Mouse (Mus musculus): ENCODE results near the gene Castor2. TPM values are rescaled to one million over a fixed set of nuclear protein-coding genes. Genes with fewer than 3 reads are reported as not detected.

Castor2 gene
- total and polyA plus RNA-seq, 3 experiments, result 0.35 to 3.9 (median 1.3) TPM

DNA sequence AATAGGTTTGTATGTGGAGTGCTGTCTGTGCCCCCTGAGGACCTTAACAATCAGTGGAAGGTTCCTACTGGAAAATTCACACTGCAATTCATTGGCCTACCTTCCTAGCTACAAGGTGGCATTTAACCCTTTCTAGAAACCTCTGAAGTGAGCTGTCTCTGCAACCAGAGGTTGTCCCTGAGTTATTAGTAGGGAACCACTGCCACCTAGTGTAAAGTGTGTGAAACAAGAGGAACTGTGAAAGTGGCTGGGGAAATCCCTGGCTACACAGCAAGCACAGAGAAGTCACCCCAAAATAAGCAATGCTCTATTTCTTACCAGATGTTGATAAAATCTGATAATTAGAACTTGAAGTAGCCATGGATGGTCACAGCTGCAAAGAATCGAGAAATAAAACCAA, 31.6 kb upstream of the Castor2 start:
- TF ChIP-seq EP300 (IDR thresholded peaks at IDR 0.05; ENCODE audit: low read length) (0 out of 2 replicates have a peak, but pooled peaks have one; percentile 27), USF2 (conservative IDR thresholded peaks at IDR 0.05; ENCODE audit: low read depth, low read length) (no peak), RAD21 (IDR thresholded peaks at IDR 0.05; ENCODE audit: low read depth, low read length) (peak; percentile 85), CTCF (conservative IDR thresholded peaks at IDR 0.05 in 1 of 2, IDR thresholded peaks at IDR 0.05 in 1 of 2; ENCODE audit: low read depth in 2 of 2, low read length in 2 of 2) (peak; percentile 52 to 78; a peak in 3 of 4 replicates), IRF4 (IDR thresholded peaks at IDR 0.05; ENCODE audit: low read depth, low read length) (peak; percentile 53; the same call in 1 of the 2 replicates), NRF1 (IDR thresholded peaks at IDR 0.05; ENCODE audit: low read depth, low read length) (no peak), SMC3 (IDR thresholded peaks at IDR 0.05; ENCODE audit: low read depth, low read length) (peak; percentile 47)
- Histone ChIP-seq H3K9ac (ENCODE audit: insufficient read depth, low read depth) (no peak overlapping the region), H3K27me3 (replicated peaks) (peaks cover 7% of the 10 kb centered on the region), H3K27ac (ENCODE audit: insufficient read depth, low read depth) (no peak overlapping the region), H3K36me3 (replicated peaks in 1 of 2; ENCODE audit: control insufficient read depth in 1 of 2, insufficient read depth in 1 of 2, low read length in 1 of 2) (no peaks in the 10 kb centered on the region), H3K9me3 (replicated peaks; ENCODE audit: low read length) (peaks cover 13% of the 10 kb centered on the region), H3K4me1 (ENCODE audit: control insufficient read depth in 1 of 2, insufficient read depth in 2 of 2) (peaks cover 0 to 21% of the 10 kb centered on the region in 2 experiments; a peak in 2 of 4 replicates), H3K79me2 (replicated peaks; ENCODE audit: control insufficient read depth, extremely low read depth, insufficient read depth, poor library complexity, severe bottlenecking) (no peaks in the 10 kb centered on the region), H3K4me3 (replicated peaks in 1 of 3; ENCODE audit: low read depth in 2 of 3, low read length in 2 of 3, poor library complexity in 1 of 3) (no peak overlapping the region), H3K4me2 (ENCODE audit: insufficient read depth, low read depth, poor library complexity, severe bottlenecking) (no peak overlapping the region)
- dilution Hi-C loops (cut with MboI; ENCODE audit: extremely low pct_ligation_motif_present, extremely low pct_unique_long_range_greater_than_20kb, low sequenced_read_pairs) (no loop called here), in situ Hi-C loops (cut with MboI; ENCODE audit: low pct_ligation_motif_present, low pct_unique_long_range_greater_than_20kb, low sequenced_read_pairs) (no loop called here)
- peak; percentile 66 for DNase-seq (ENCODE audit: extremely low read depth)

DNA sequence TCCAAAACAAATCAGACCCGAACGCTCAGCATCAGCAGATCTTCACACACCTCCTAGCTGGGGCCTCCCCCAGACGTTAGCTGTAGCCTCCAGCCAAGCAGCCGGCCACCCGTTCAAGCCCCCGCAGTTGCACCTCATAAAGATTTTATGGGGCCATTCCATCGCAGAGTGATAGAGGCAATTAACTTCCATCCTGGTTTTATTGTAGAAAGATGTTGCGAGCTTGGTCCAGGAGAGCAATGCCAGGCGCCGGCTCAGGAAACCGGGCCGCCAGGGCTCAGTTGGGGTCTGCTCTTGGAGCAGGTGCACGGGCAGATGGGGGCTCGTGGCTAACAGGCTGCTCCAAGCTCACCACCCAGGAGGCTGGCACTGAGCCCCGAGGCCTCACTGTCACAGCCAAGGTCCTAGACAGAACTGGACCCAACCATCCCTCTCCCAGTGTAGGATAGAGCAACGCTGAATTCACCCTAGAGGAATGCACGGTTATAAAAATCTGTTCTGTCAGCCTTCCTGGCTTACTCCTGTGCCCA, 25.9 kb upstream of the Castor2 start:
- Histone ChIP-seq H3K4me3 (replicated peaks in 1 of 3; ENCODE audit: low read depth in 2 of 3, low read length in 2 of 3, poor library complexity in 1 of 3) (no peak overlapping the region), H3K36me3 (replicated peaks in 1 of 2; ENCODE audit: control insufficient read depth in 1 of 2, insufficient read depth in 1 of 2, low read length in 1 of 2) (no peaks in the 10 kb centered on the region), H3K79me2 (replicated peaks; ENCODE audit: control insufficient read depth, extremely low read depth, insufficient read depth, poor library complexity, severe bottlenecking) (no peaks in the 10 kb centered on the region), H3K4me1 (ENCODE audit: control insufficient read depth in 1 of 2, insufficient read depth in 2 of 2) (no peaks in the 10 kb centered on the region), H3K27ac (ENCODE audit: insufficient read depth, low read depth) (no peak overlapping the region), H3K9me3 (replicated peaks; ENCODE audit: low read length) (peaks cover 25% of the 10 kb centered on the region), H3K4me2 (ENCODE audit: insufficient read depth, low read depth, poor library complexity, severe bottlenecking) (no peak overlapping the region), H3K27me3 (replicated peaks) (peaks cover 7% of the 10 kb centered on the region), H3K9ac (ENCODE audit: insufficient read depth, low read depth) (no peak overlapping the region)
- dilution Hi-C loops (cut with MboI; ENCODE audit: extremely low pct_ligation_motif_present, extremely low pct_unique_long_range_greater_than_20kb, low sequenced_read_pairs), result no loop called here
- DNase-seq (ENCODE audit: extremely low read depth), result no peak
- in situ Hi-C loops (cut with MboI; ENCODE audit: low pct_ligation_motif_present, low pct_unique_long_range_greater_than_20kb, low sequenced_read_pairs), result no loop called here
- TF ChIP-seq JUND (conservative IDR thresholded peaks at IDR 0.05; ENCODE audit: low read depth, low read length) (no peak), USF1 (IDR thresholded peaks at IDR 0.05; ENCODE audit: low read depth, low read length) (no peak), TBP (conservative IDR thresholded peaks at IDR 0.05; ENCODE audit: low read depth, low read length) (no peak), KAT2A (IDR thresholded peaks at IDR 0.05; ENCODE audit: insufficient replicate concordance, low read length) (no peak), BHLHE40 (IDR thresholded peaks at IDR 0.05; ENCODE audit: low read depth, low read length) (no peak), ZNF384 (IDR thresholded peaks at IDR 0.05; ENCODE audit: low read depth, low read length) (no peak), NRF1 (IDR thresholded peaks at IDR 0.05; ENCODE audit: low read depth, low read length) (no peak), MAX (IDR thresholded peaks at IDR 0.05; ENCODE audit: low read length) (no peak), CHD1 (IDR thresholded peaks at IDR 0.05; ENCODE audit: low read depth, low read length) (no peak), E2F4 (IDR thresholded peaks at IDR 0.05; ENCODE audit: insufficient replicate concordance, low read depth, low read length) (no peak), RAD21 (IDR thresholded peaks at IDR 0.05; ENCODE audit: low read depth, low read length) (no peak), MEF2A (IDR thresholded peaks at IDR 0.05; ENCODE audit: borderline replicate concordance, low read depth, low read length) (no peak), ZKSCAN1 (IDR thresholded peaks at IDR 0.05; ENCODE audit: borderline replicate concordance, low read depth, low read length) (no peak)
